Mouse (Mus musculus): ENCODE data around the gene Ankrd17.

DNA sequence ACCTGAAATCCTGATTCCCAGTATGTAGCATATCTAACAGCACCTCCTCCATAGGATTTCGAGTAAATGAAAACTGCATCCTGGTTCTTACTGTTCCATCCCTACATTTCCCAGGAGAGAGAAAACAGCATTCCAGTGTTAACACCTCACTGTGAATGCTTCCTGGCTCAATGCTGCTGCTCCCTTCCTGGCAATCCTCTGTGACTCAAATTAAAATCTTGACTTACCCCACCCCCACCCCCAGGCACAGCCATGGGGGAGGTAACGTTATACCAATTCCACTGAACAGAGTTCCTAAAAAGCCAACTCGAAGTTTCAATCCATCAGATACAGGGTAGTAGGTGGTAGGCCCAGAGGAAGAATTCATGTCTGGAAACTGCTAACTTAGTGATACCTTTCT, 143.4 kb downstream of the Ankrd17 start:
- TF ChIP-seq POLR2A (IDR thresholded peaks at IDR 0.05; ENCODE audit: insufficient read length, low read depth) = no peak
- TF ChIP-seq REST (IDR thresholded peaks at IDR 0.05; ENCODE audit: insufficient read depth, insufficient read length) = no peak
- no peak for TF ChIP-seq USF1 (IDR thresholded peaks at IDR 0.05; ENCODE audit: low read depth)
- no peak for TF ChIP-seq SRF (IDR thresholded peaks at IDR 0.05; ENCODE audit: control insufficient read depth, insufficient read length, low read depth)
- no peak for TF ChIP-seq TCF12 (IDR thresholded peaks at IDR 0.05; ENCODE audit: insufficient read depth, poor library complexity, severe bottlenecking)
- TF ChIP-seq MAX (IDR thresholded peaks at IDR 0.05; ENCODE audit: low read depth) = no peak
- no peak for TF ChIP-seq E2F4 (IDR thresholded peaks at IDR 0.05; ENCODE audit: insufficient read depth)

Measured in myocyte (in vitro differentiated cells).